Mouse (Mus musculus): ENCODE results near the gene Dab1.

GRCm38 (mm10) chr4:104396095-104396494, 776.9 kb downstream of the Dab1 start:
- TF ChIP-seq CTCF (IDR thresholded peaks at IDR 0.05): 0 out of 2 replicates have a peak, but pooled peaks have one; percentile 9
- no peak for TF ChIP-seq EP300 (IDR thresholded peaks at IDR 0.05)
